Comparison of ENCODE assay signal across 28 mouse cellular contexts in genomic region chr2:146247576-146247975, GRCm38 (mm10). TPM values are rescaled to one million over a fixed set of nuclear protein-coding genes. Genes with fewer than 3 reads are reported as not detected.
DNase-seq lines count a peak whose midpoint lies in the region; ATAC-seq lines count a peak whose summit lies in the region.
"Had no signal": no experiment of that assay in that cellular context is flagged by ENCODE, and none has a peak within 500 bp of the region (broad histone marks: within the 10 kb centered on the region; RNA-seq: fewer than 3 reads in every experiment).

No protein-coding gene starts in this region.

- H3K36me3 ChIP-seq in kidney, embryonic 14.5 days (ENCODE audit: control insufficient read depth, insufficient read depth, low read length) = no peaks in the 10 kb centered on the region
- H3K36me3 ChIP-seq in kidney, embryonic 15.5 days = no peaks in the 10 kb centered on the region
- peaks cover 4% of the 10 kb centered on the region; the same call in 1 of the 2 replicates for H3K36me3 ChIP-seq in midbrain, embryonic 10.5 days
- peaks cover 10% of the 10 kb centered on the region; the same call in 1 of the 2 replicates for H3K36me3 ChIP-seq in midbrain, embryonic 13.5 days
- H3K36me3 ChIP-seq in intestine, embryonic 16.5 days (ENCODE audit: control insufficient read depth, insufficient read depth, low read length) = no peaks in the 10 kb centered on the region

- ATAC-seq in kidney, embryonic 14.5 days (ENCODE audit: low FRiP score, low TSS enrichment) = 0 out of 2 replicates have a peak, but pooled peaks have one; percentile 3
- ATAC-seq in kidney, embryonic 15.5 days (replicated peaks; ENCODE audit: low FRiP score) = no peak; the same call in 1 of the 2 replicates
- ATAC-seq in midbrain, embryonic 13.5 days = no peak
- peak; percentile 56; the same call in 1 of the 2 replicates for ATAC-seq in intestine, embryonic 16.5 days
- ATAC-seq: activated CD4-positive, CD25-positive, alpha-beta regulatory T cell, adult 4 months; forebrain, embryonic 15.5 days; inflammation-experienced regulatory T-cells, adult 6 months had no signal

- no peak overlapping the region for H3K4me3 ChIP-seq in kidney, embryonic 14.5 days (ENCODE audit: low read length)
- no peak overlapping the region for H3K4me3 ChIP-seq in kidney, embryonic 15.5 days (replicated peaks)
- H3K4me3 ChIP-seq in midbrain, embryonic 10.5 days = no peak overlapping the region
- no peak overlapping the region for H3K4me3 ChIP-seq in midbrain, embryonic 13.5 days (replicated peaks)
- no peak overlapping the region for H3K4me3 ChIP-seq in intestine, embryonic 16.5 days (ENCODE audit: low read length)
- H3K4me3 ChIP-seq: embryonic facial prominence, embryonic 13.5 days; erythroblast, embryonic 14.5 days; forebrain, embryonic 15.5 days; heart, embryonic 13.5 days; hindbrain, embryonic 13.5 days; left cerebral cortex, adult 2 months had no signal

- H3K27me3 ChIP-seq in kidney, embryonic 14.5 days (ENCODE audit: control insufficient read depth, insufficient read depth, low read length) = no peaks in the 10 kb centered on the region
- H3K27me3 ChIP-seq in kidney, embryonic 15.5 days = no peaks in the 10 kb centered on the region
- 0 out of 2 replicates have a peak, but pooled peaks cover 4% of the 10 kb centered on the region for H3K27me3 ChIP-seq in midbrain, embryonic 10.5 days (ENCODE audit: low read depth, poor library complexity, severe bottlenecking)
- no peaks in the 10 kb centered on the region for H3K27me3 ChIP-seq in midbrain, embryonic 13.5 days
- H3K27me3 ChIP-seq in intestine, embryonic 16.5 days (replicated peaks; ENCODE audit: control insufficient read depth, insufficient read depth, low read length) = no peaks in the 10 kb centered on the region
- H3K27me3 ChIP-seq: embryonic facial prominence, embryonic 13.5 days; forebrain, embryonic 15.5 days; heart, embryonic 13.5 days; hindbrain, embryonic 13.5 days had no signal

- H3K9ac ChIP-seq in kidney, embryonic 14.5 days (ENCODE audit: low read depth, low read length) = no peak overlapping the region
- H3K9ac ChIP-seq in kidney, embryonic 15.5 days = no peak overlapping the region
- no peak overlapping the region for H3K9ac ChIP-seq in midbrain, embryonic 13.5 days (replicated peaks)
- no peak overlapping the region for H3K9ac ChIP-seq in intestine, embryonic 16.5 days (ENCODE audit: low read depth, low read length)
- H3K9ac ChIP-seq: embryonic facial prominence, embryonic 13.5 days; forebrain, embryonic 15.5 days; heart, embryonic 13.5 days; hindbrain, embryonic 13.5 days; liver, embryonic 14.5 days had no signal

- no peak for DNase-seq in midbrain, embryonic 10.5 days (ENCODE audit: low spot score)
- peak; percentile 80 for DNase-seq in yolk sac, embryonic 10.5 days (ENCODE audit: low spot score)
- no peak for DNase-seq in right cerebral cortex, postnatal 25 days
- no peak for DNase-seq in ovary, postnatal 10 days (ENCODE audit: low spot score)
- DNase-seq: adrenal gland, postnatal 10 days; cerebellum, adult 2 months; gastrocnemius, postnatal 25 days; heart, adult 18-20 months; layer of hippocampus, adult 9-11 months; left cerebral cortex, postnatal 4 days; midbrain, embryonic 14.5 days; right cerebral cortex, postnatal 14 days; spleen, adult 18-20 months had no signal

- H3K27ac ChIP-seq in kidney, embryonic 14.5 days (ENCODE audit: low read depth, low read length) = no peak overlapping the region
- H3K27ac ChIP-seq in kidney, embryonic 15.5 days = no peak overlapping the region
- peak overlapping the region; percentile 64; the same call in 1 of the 2 replicates for H3K27ac ChIP-seq in midbrain, embryonic 10.5 days (replicated peaks)
- no peak overlapping the region for H3K27ac ChIP-seq in midbrain, embryonic 13.5 days
- no peak overlapping the region for H3K27ac ChIP-seq in intestine, embryonic 16.5 days (ENCODE audit: low read length)
- H3K27ac ChIP-seq: embryonic facial prominence, embryonic 13.5 days; forebrain, embryonic 15.5 days; heart, embryonic 13.5 days; hindbrain, embryonic 13.5 days; kidney, postnatal 0 days; left cerebral cortex, adult 2 months; liver, embryonic 14.5 days had no signal

- 18% methylated on average over 6 of the region's 6 CpGs for WGBS in kidney, embryonic 14.5 days
- WGBS in kidney, embryonic 15.5 days = 19% methylated on average over 6 of the region's 6 CpGs
- 50% methylated on average over 6 of the region's 6 CpGs for WGBS in midbrain, embryonic 10.5 days
- WGBS in midbrain, embryonic 13.5 days = 40% methylated on average over 6 of the region's 6 CpGs
- 42% methylated on average over 6 of the region's 6 CpGs for WGBS in intestine, embryonic 16.5 days

- no peak overlapping the region for H3K4me2 ChIP-seq in kidney, embryonic 14.5 days (replicated peaks; ENCODE audit: low read depth, low read length)
- H3K4me2 ChIP-seq in kidney, embryonic 15.5 days = no peak overlapping the region
- H3K4me2 ChIP-seq in midbrain, embryonic 13.5 days (replicated peaks) = no peak overlapping the region
- H3K4me2 ChIP-seq in intestine, embryonic 16.5 days (ENCODE audit: low read depth, low read length) = no peak overlapping the region
- H3K4me2 ChIP-seq: embryonic facial prominence, embryonic 13.5 days; forebrain, embryonic 15.5 days; heart, embryonic 13.5 days; hindbrain, embryonic 13.5 days had no signal

- H3K4me1 ChIP-seq in kidney, embryonic 14.5 days (ENCODE audit: control insufficient read depth, insufficient read depth, low read length) = peaks cover 5% of the 10 kb centered on the region; the same call in 1 of the 2 replicates
- H3K4me1 ChIP-seq in kidney, embryonic 15.5 days = 0 out of 2 replicates have a peak, but pooled peaks cover 6% of the 10 kb centered on the region
- H3K4me1 ChIP-seq in midbrain, embryonic 10.5 days = peaks cover 53% of the 10 kb centered on the region
- H3K4me1 ChIP-seq in midbrain, embryonic 13.5 days (replicated peaks) = peaks cover 25% of the 10 kb centered on the region; the same call in 1 of the 2 replicates
- H3K4me1 ChIP-seq in intestine, embryonic 16.5 days (ENCODE audit: control insufficient read depth, insufficient read depth, low read length) = 0 out of 2 replicates have a peak, but pooled peaks cover 8% of the 10 kb centered on the region

- no peaks in the 10 kb centered on the region for H3K9me3 ChIP-seq in kidney, embryonic 14.5 days (ENCODE audit: control insufficient read depth, low read length)
- H3K9me3 ChIP-seq in kidney, embryonic 15.5 days (replicated peaks) = no peaks in the 10 kb centered on the region
- H3K9me3 ChIP-seq in midbrain, embryonic 10.5 days (replicated peaks) = no peaks in the 10 kb centered on the region
- no peaks in the 10 kb centered on the region for H3K9me3 ChIP-seq in midbrain, embryonic 13.5 days
- H3K9me3 ChIP-seq in intestine, embryonic 16.5 days (ENCODE audit: control insufficient read depth, low read length) = no peaks in the 10 kb centered on the region
- H3K9me3 ChIP-seq: embryonic facial prominence, embryonic 13.5 days; forebrain, embryonic 15.5 days; heart, embryonic 13.5 days; hindbrain, embryonic 13.5 days had no signal

RNA-seq across cellular contexts. Expression of gene Insm1, which starts 25.9 kb away (rescaled TPM):
- not detected in 2 replicates for polyA plus RNA-seq in kidney, embryonic 14.5 days (2014; fragmentation: Nextera tagmentation; extraction: Ambion mirVana)
- polyA plus RNA-seq in kidney, embryonic 15.5 days (2015; fragmentation: Nextera tagmentation; extraction: Ambion mirVana) = 0.05 and 0.16 TPM in 2 replicates
- 3.0 and 4.7 TPM in 2 replicates for polyA plus RNA-seq in midbrain, embryonic 10.5 days (2016; fragmentation: Nextera tagmentation; extraction: Ambion mirVana)
- 7.1 and 8.9 TPM in 2 replicates for polyA plus RNA-seq in midbrain, embryonic 13.5 days (2015; fragmentation: Nextera tagmentation; extraction: Ambion mirVana)
- polyA plus RNA-seq in intestine, embryonic 16.5 days (2015; fragmentation: Nextera tagmentation; extraction: Ambion mirVana) = 0.35 and 0.54 TPM in 2 replicates
- polyA plus RNA-seq: activated CD4-positive, CD25-positive, alpha-beta regulatory T cell, adult 4 months; C2C12; erythroblast, embryonic 14.5 days; heart, embryonic 13.5 days; inflammation-experienced regulatory T-cells, adult 6 months; kidney, postnatal 0 days had no signal

Comparison
In these comparisons a context has a peak if more than half of its experiments do, and no peak if none do; other contexts are left out.
1. ATAC-seq: peak in kidney, embryonic 14.5 days (single experiment) and intestine, embryonic 16.5 days (single experiment); none in kidney, embryonic 15.5 days (single experiment) and midbrain, embryonic 13.5 days (single experiment).